Mouse (Mus musculus) kidney, adult 2 months (tissue): ENCODE results near the gene Psmc5.

ENCODE experiments used
- CTCF ChIP-seq: fragments of 200-500 bp; conservative IDR thresholded peaks from 2 replicates; pipeline ENCODE4 v1.5.1; 2011; ENCODE audit warnings: low read depth, mild to moderate bottlenecking, control low read depth, low read length, moderate library complexity, mixed read lengths; ENCODE audit not compliant: insufficient read depth, insufficient read length
- POLR2A ChIP-seq: fragments of 200-500 bp; IDR thresholded peaks from one replicate; pipeline ENCODE4 v1.6.1; 2011; ENCODE audit warnings: low read depth, low read length, control low read depth

GRCm38 (mm10) chr11:106267871-106268270, 11.9 kb downstream of the Psmc5 start:
- TF ChIP-seq CTCF, result no peak
- no peak for TF ChIP-seq POLR2A
